In the genomic region with DNA sequence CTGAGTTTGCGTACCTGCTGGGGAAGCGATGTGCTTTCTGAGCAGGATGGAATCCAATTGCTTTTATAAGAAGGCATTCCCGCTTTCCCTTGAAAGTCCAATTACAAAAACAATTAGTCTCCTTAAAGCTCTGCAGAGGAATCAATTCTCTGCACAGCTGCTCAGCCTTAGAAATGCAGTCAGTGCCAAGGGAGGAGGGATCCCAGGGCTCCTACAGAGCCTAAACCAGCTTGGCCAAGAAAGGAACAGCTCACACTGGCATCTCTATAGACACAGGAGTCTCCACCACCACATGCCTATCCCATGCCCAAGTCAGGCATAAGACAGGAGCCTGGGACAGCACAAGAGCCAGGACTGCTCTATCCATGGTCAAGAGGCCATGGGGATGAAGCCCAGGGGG, we compare ENCODE assay signal across 27 mouse cellular contexts. TPM values are rescaled to one million over a fixed set of nuclear protein-coding genes. Genes with fewer than 3 reads are reported as not detected.
DNase-seq lines count a peak whose midpoint lies in the region; ATAC-seq and TF ChIP-seq lines count a peak whose summit lies in the region.
"Had no signal": no experiment of that assay in that cellular context is flagged by ENCODE, and none has a peak within 500 bp of the region (broad histone marks: within the 10 kb centered on the region; RNA-seq: fewer than 3 reads in every experiment).

No protein-coding gene starts in this region.

- H3K9ac ChIP-seq in forebrain, postnatal 0 days = no peak overlapping the region
- H3K9ac ChIP-seq in forebrain, embryonic 11.5 days (ENCODE audit: low read length) = no peak overlapping the region
- H3K9ac ChIP-seq: kidney, embryonic 15.5 days had no signal

- peak; percentile 86 for ATAC-seq in forebrain, postnatal 0 days
- ATAC-seq in forebrain, embryonic 11.5 days (replicated peaks; ENCODE audit: low FRiP score) = no peak
- ATAC-seq: intestine, postnatal 0 days; lung, postnatal 0 days had no signal

- no peaks in the 10 kb centered on the region for H3K9me3 ChIP-seq in forebrain, postnatal 0 days (ENCODE audit: low read length)
- H3K9me3 ChIP-seq in forebrain, embryonic 11.5 days (ENCODE audit: control insufficient read depth, low read length) = no peaks in the 10 kb centered on the region
- H3K9me3 ChIP-seq: kidney, embryonic 15.5 days had no signal

- H3K4me2 ChIP-seq in forebrain, postnatal 0 days (ENCODE audit: low read depth) = no peak overlapping the region
- H3K4me2 ChIP-seq in forebrain, embryonic 11.5 days (ENCODE audit: low read depth, low read length, severe bottlenecking) = no peak overlapping the region
- H3K4me2 ChIP-seq: kidney, embryonic 15.5 days had no signal

- H3K4me1 ChIP-seq in forebrain, postnatal 0 days (ENCODE audit: insufficient read depth) = no peaks in the 10 kb centered on the region
- H3K4me1 ChIP-seq in forebrain, embryonic 11.5 days (replicated peaks; ENCODE audit: control insufficient read depth, insufficient read depth, low read length) = no peaks in the 10 kb centered on the region; the same call in 1 of the 2 replicates
- H3K4me1 ChIP-seq: kidney, embryonic 15.5 days had no signal

- H3K27ac ChIP-seq in forebrain, postnatal 0 days (ENCODE audit: low read depth, low read length) = no peak overlapping the region; the same call in 1 of the 2 replicates
- H3K27ac ChIP-seq in forebrain, embryonic 11.5 days (ENCODE audit: low read depth, low read length) = no peak overlapping the region
- H3K27ac ChIP-seq: kidney, embryonic 15.5 days had no signal

- H3K36me3 ChIP-seq in forebrain, postnatal 0 days (ENCODE audit: insufficient read depth) = no peaks in the 10 kb centered on the region
- no peaks in the 10 kb centered on the region for H3K36me3 ChIP-seq in forebrain, embryonic 11.5 days (ENCODE audit: control insufficient read depth, insufficient read depth, low read length)
- H3K36me3 ChIP-seq: kidney, embryonic 15.5 days had no signal

- H3K27me3 ChIP-seq in forebrain, postnatal 0 days (ENCODE audit: insufficient read depth, low read length) = no peaks in the 10 kb centered on the region
- H3K27me3 ChIP-seq in forebrain, embryonic 11.5 days (ENCODE audit: control insufficient read depth, insufficient read depth, low read length) = no peaks in the 10 kb centered on the region
- H3K27me3 ChIP-seq: kidney, embryonic 15.5 days had no signal

- TF ChIP-seq CTCF in forebrain, postnatal 0 days (IDR thresholded peaks at IDR 0.05; ENCODE audit: low read depth) = no peak

- 16% methylated on average over 3 of the region's 3 CpGs for WGBS in forebrain, postnatal 0 days
- WGBS in forebrain, embryonic 11.5 days = 44% methylated on average over 3 of the region's 3 CpGs

- peak; percentile 46 for DNase-seq in forebrain, postnatal 0 days
- no peak for DNase-seq in forebrain, embryonic 11.5 days (ENCODE audit: low spot score)
- peak; percentile 65 for DNase-seq in layer of hippocampus, adult 9-11 months
- no peak for DNase-seq in layer of hippocampus, postnatal 25 days (ENCODE audit: extremely low spot score in 1 of 2, low spot score in 1 of 2)
- peak; percentile 51 to 69 for DNase-seq in right cerebral cortex, postnatal 10 days (ENCODE audit: low spot score in 2 of 2)
- no peak for DNase-seq in right cerebral cortex, postnatal 14 days
- DNase-seq in telencephalon, adult 2 months (ENCODE audit: low read depth, low spot score) = peak; percentile 63
- DNase-seq in kidney, postnatal 14 days = no peak
- DNase-seq: B cell, adult 2 months; cerebellum, adult 8-10 months; gastrocnemius, postnatal 25 days; left cerebral cortex, postnatal 4 days; liver; thymus, postnatal 36 days had no signal

- no peak overlapping the region for H3K4me3 ChIP-seq in forebrain, postnatal 0 days (ENCODE audit: low read depth, low read length)
- H3K4me3 ChIP-seq in forebrain, embryonic 11.5 days (ENCODE audit: low read depth, low read length) = no peak overlapping the region
- H3K4me3 ChIP-seq: erythroblast, embryonic 14.5 days; kidney, embryonic 15.5 days had no signal

RNA-seq across cellular contexts. Expression of gene Serpine3, which starts 41.1 kb away (rescaled TPM):
- total RNA-seq in forebrain, postnatal 0 days (2014; rRNA removed) = 0.14 TPM in 1 of 2 replicates, not detected in the other
- polyA plus RNA-seq in forebrain, postnatal 0 days (2015; fragmentation: Nextera tagmentation; extraction: Ambion mirVana) = 0.15 TPM in 1 of 2 replicates, not detected in the other
- not detected in 2 replicates for polyA plus RNA-seq in forebrain, embryonic 11.5 days (2014; fragmentation: Nextera tagmentation; extraction: Ambion mirVana)
- total RNA-seq in layer of hippocampus, postnatal 25 days (2021) = not detected
- total RNA-seq: adrenal gland, postnatal 4 days; common myeloid progenitor, adult 5-6 weeks; gastrocnemius, postnatal 25 days; hematopoietic stem cell, adult 5-6 weeks had no signal
- polyA plus RNA-seq: embryonic facial prominence, embryonic 11.5 days; erythroblast, embryonic 14.5 days; heart, embryonic 16.5 days; intestine, postnatal 0 days; kidney, embryonic 15.5 days; large intestine, adult 2 months; liver, embryonic 16.5 days; lung, postnatal 0 days; neural tube, embryonic 11.5 days; small intestine, adult 2 months had no signal

RNA-seq across cellular contexts. Expression of gene Gm4131, which starts 55.7 kb away (rescaled TPM):
- not detected in 2 replicates for total RNA-seq in forebrain, postnatal 0 days (2014; rRNA removed)
- polyA plus RNA-seq in forebrain, postnatal 0 days (2015; fragmentation: Nextera tagmentation; extraction: Ambion mirVana) = 0.22 TPM in 1 of 2 replicates, not detected in the other
- polyA plus RNA-seq in forebrain, embryonic 11.5 days (2014; fragmentation: Nextera tagmentation; extraction: Ambion mirVana) = not detected in 2 replicates
- not detected for total RNA-seq in layer of hippocampus, postnatal 25 days (2021)
- total RNA-seq: adrenal gland, postnatal 4 days; common myeloid progenitor, adult 5-6 weeks; gastrocnemius, postnatal 25 days; hematopoietic stem cell, adult 5-6 weeks; left cerebral cortex, postnatal 4 days had no signal
- polyA plus RNA-seq: embryonic facial prominence, embryonic 11.5 days; erythroblast, embryonic 14.5 days; heart, embryonic 16.5 days; kidney, embryonic 15.5 days; large intestine, adult 2 months; liver, embryonic 16.5 days; lung, postnatal 0 days; neural tube, embryonic 11.5 days; small intestine, adult 2 months had no signal

Comparison
In these comparisons a context has a peak if more than half of its experiments do, and no peak if none do; other contexts are left out.
1. DNase-seq: peak in forebrain, postnatal 0 days (single experiment), layer of hippocampus, adult 9-11 months (single experiment), right cerebral cortex, postnatal 10 days (2 of 2) and telencephalon, adult 2 months (single experiment); none in forebrain, embryonic 11.5 days (single experiment), layer of hippocampus, postnatal 25 days (0 of 2), right cerebral cortex, postnatal 14 days (single experiment) and kidney, postnatal 14 days (single experiment).